Mouse (Mus musculus) MEL (cell line): ENCODE data around the gene Me3. TPM values are rescaled to one million over a fixed set of nuclear protein-coding genes. Genes with fewer than 3 reads are reported as not detected.

Experiments used
- DNase-seq: peaks from one replicate; pipeline ENCODE4 v3.0.0; 2011; ENCODE audit warnings: low read depth, low spot score
- H3K27ac ChIP-seq: 2 replicates; pipeline ENCODE4 v1.5.1; 2012; ENCODE audit warnings: low read depth, mild to moderate bottlenecking, control low read depth, low read length, moderate library complexity; ENCODE audit not compliant: control insufficient read depth
- H3K27me3 ChIP-seq, 2 experiments: fragments of 150-350 bp in 1 of 2; sonication (generic) in 1 of 2; 2 replicates each; pipeline ENCODE4 v1.6.1; 2012; ENCODE audit warnings: low read length in 2 of 2, mild to moderate bottlenecking in 2 of 2, improper control_type of control experiment in 1 of 2, moderate library complexity in 1 of 2; ENCODE audit not compliant: insufficient read depth in 2 of 2, control insufficient read depth in 1 of 2
- H3K36me3 ChIP-seq, 2 experiments: 2 replicates each; pipeline ENCODE4 v1.6.1; 2012 to 2014; ENCODE audit warnings: low read length in 2 of 2, improper control_type of control experiment in 1 of 2, inconsistent platforms in 1 of 2, mild to moderate bottlenecking in 1 of 2; ENCODE audit not compliant: insufficient read depth in 2 of 2, control insufficient read depth in 1 of 2
- H3K4me1 ChIP-seq, 2 experiments: fragments of 150-350 bp in 1 of 2; sonication (generic) in 1 of 2; 2 replicates each; pipeline ENCODE4 v1.6.1; 2012; ENCODE audit warnings: low read length in 2 of 2, improper control_type of control experiment in 1 of 2, mild to moderate bottlenecking in 1 of 2; ENCODE audit not compliant: insufficient read depth in 2 of 2, control insufficient read depth in 1 of 2
- H3K4me3 ChIP-seq, 2 experiments: fragments of 150-350 bp in 1 of 2; sonication (generic) in 1 of 2; 2 replicates each; pipeline ENCODE4 v1.5.1; 2012; ENCODE audit warnings: low read depth in 2 of 2, low read length in 2 of 2, mild to moderate bottlenecking in 2 of 2, moderate library complexity in 2 of 2, control low read depth in 1 of 2, improper control_type of control experiment in 1 of 2; ENCODE audit not compliant: control insufficient read depth in 1 of 2, insufficient read depth in 1 of 2
- H3K79me2 ChIP-seq: 2 replicates; pipeline ENCODE4 v1.6.1; 2012; ENCODE audit warnings: mild to moderate bottlenecking, low read length, moderate library complexity; ENCODE audit not compliant: control insufficient read depth, poor library complexity, insufficient read depth
- H3K9ac ChIP-seq: 2 replicates; pipeline ENCODE4 v1.6.1; 2012; ENCODE audit warnings: low read depth, mild to moderate bottlenecking, control low read depth, low read length, moderate library complexity; ENCODE audit not compliant: control insufficient read depth, poor library complexity, severe bottlenecking
- H3K9me3 ChIP-seq: fragments of 150-350 bp; sonication (generic); replicated peaks from 2 replicates; pipeline ENCODE4 v1.6.1; 2012; ENCODE audit warnings: mild to moderate bottlenecking, low read length, improper control_type of control experiment, moderate library complexity; ENCODE audit not compliant: insufficient read depth
- BHLHE40 ChIP-seq: IDR thresholded peaks from 2 replicates; pipeline ENCODE4 v1.6.1; 2012; ENCODE audit warnings: low read depth, mild to moderate bottlenecking, inconsistent platforms, low read length, improper control_type of control experiment, borderline replicate concordance
- CHD2 ChIP-seq: IDR thresholded peaks from 2 replicates; pipeline ENCODE4 v1.6.1; 2011; ENCODE audit warnings: low read length, improper control_type of control experiment
- CTCF ChIP-seq, 3 experiments: IDR thresholded peaks in 2 of 3; conservative IDR thresholded peaks in 1 of 3; 2 replicates each; pipeline ENCODE4 v1.5.1; 2011 to 2012; ENCODE audit warnings: low read length in 3 of 3, low read depth in 2 of 3, mild to moderate bottlenecking in 2 of 3, improper control_type of control experiment in 1 of 3, inconsistent platforms in 1 of 3, mixed read lengths in 1 of 3, moderate library complexity in 1 of 3; ENCODE audit not compliant: control insufficient read depth in 1 of 3, insufficient read depth in 1 of 3, poor library complexity in 1 of 3, severe bottlenecking in 1 of 3
- E2F4 ChIP-seq: IDR thresholded peaks from 2 replicates; pipeline ENCODE4 v1.6.1; 2011; ENCODE audit warnings: low read depth, low read length, improper control_type of control experiment, borderline replicate concordance
- ELF1 ChIP-seq: IDR thresholded peaks from 2 replicates; pipeline ENCODE4 v1.6.1; 2014; ENCODE audit warnings: low read depth, mild to moderate bottlenecking, inconsistent platforms, low read length, improper control_type of control experiment, moderate library complexity
- EP300 ChIP-seq, 2 experiments: IDR thresholded peaks; 2 replicates each; pipeline ENCODE4 v1.6.1; 2011; ENCODE audit warnings: improper control_type of control experiment in 2 of 2, low read length in 2 of 2, low read depth in 1 of 2, mild to moderate bottlenecking in 1 of 2
- HCFC1 ChIP-seq: IDR thresholded peaks from 2 replicates; pipeline ENCODE4 v1.6.1; 2012; ENCODE audit warnings: low read depth, mild to moderate bottlenecking, inconsistent platforms, low read length, improper control_type of control experiment, moderate library complexity
- KAT2A ChIP-seq: conservative IDR thresholded peaks from 2 replicates; pipeline ENCODE4 v1.6.1; 2012; ENCODE audit warnings: low read depth, low read length, improper control_type of control experiment, inconsistent platforms
- MAFK ChIP-seq: IDR thresholded peaks from 2 replicates; pipeline ENCODE4 v1.6.1; 2011; ENCODE audit warnings: low read depth, mild to moderate bottlenecking, low read length, improper control_type of control experiment, borderline replicate concordance
- MAZ ChIP-seq: IDR thresholded peaks from 2 replicates; pipeline ENCODE4 v1.6.1; 2012; ENCODE audit warnings: low read depth, mild to moderate bottlenecking, inconsistent platforms, low read length, improper control_type of control experiment
- MYB ChIP-seq: IDR thresholded peaks from 2 replicates; pipeline ENCODE4 v1.6.1; 2011; ENCODE audit warnings: mild to moderate bottlenecking, low read depth, low read length, improper control_type of control experiment
- MYC ChIP-seq: IDR thresholded peaks from 2 replicates; pipeline ENCODE4 v1.6.1; 2011; ENCODE audit warnings: low read depth, mild to moderate bottlenecking, low read length, improper control_type of control experiment, moderate library complexity
- NELFE ChIP-seq: IDR thresholded peaks from 2 replicates; pipeline ENCODE4 v1.6.1; 2011; ENCODE audit warnings: low read depth, low read length, improper control_type of control experiment
- NRF1 ChIP-seq: IDR thresholded peaks from 2 replicates; pipeline ENCODE4 v1.6.1; 2014; ENCODE audit warnings: low read depth, mild to moderate bottlenecking, inconsistent platforms, low read length, improper control_type of control experiment, moderate library complexity; ENCODE audit not compliant: poor library complexity, insufficient read depth, severe bottlenecking
- POLR2A ChIP-seq, 2 experiments: IDR thresholded peaks; 2 replicates each; pipeline ENCODE4 v1.6.1; 2011 to 2012; ENCODE audit warnings: low read length in 2 of 2, mild to moderate bottlenecking in 2 of 2, control low read depth in 1 of 2, improper control_type of control experiment in 1 of 2, low read depth in 1 of 2, moderate library complexity in 1 of 2; ENCODE audit not compliant: control insufficient read depth in 1 of 2, insufficient read depth in 1 of 2, poor library complexity in 1 of 2
- POLR2AphosphoS5 ChIP-seq: IDR thresholded peaks from 2 replicates; pipeline ENCODE4 v1.6.1; 2012; ENCODE audit warnings: low read depth, borderline replicate concordance, mild to moderate bottlenecking, inconsistent platforms, low read length, moderate library complexity, mixed read lengths
- RCOR1 ChIP-seq: IDR thresholded peaks from 2 replicates; pipeline ENCODE4 v1.6.1; 2012; ENCODE audit warnings: low read depth, mild to moderate bottlenecking, inconsistent platforms, low read length, improper control_type of control experiment
- SIN3A ChIP-seq: IDR thresholded peaks from 2 replicates; pipeline ENCODE4 v1.6.1; 2012; ENCODE audit warnings: low read length, improper control_type of control experiment, inconsistent platforms
- SMC3 ChIP-seq: IDR thresholded peaks from 2 replicates; pipeline ENCODE4 v1.6.1; 2011; ENCODE audit warnings: low read depth, low read length, improper control_type of control experiment
- TBP ChIP-seq: IDR thresholded peaks from 2 replicates; pipeline ENCODE4 v1.8.0; 2011; ENCODE audit warnings: low read depth, low read length, improper control_type of control experiment
- USF2 ChIP-seq, 2 experiments: IDR thresholded peaks; 2 replicates each; pipeline ENCODE4 v1.6.1; 2011 to 2012; ENCODE audit warnings: improper control_type of control experiment in 2 of 2, low read length in 2 of 2, borderline replicate concordance in 1 of 2, inconsistent platforms in 1 of 2, low read depth in 1 of 2, mild to moderate bottlenecking in 1 of 2; ENCODE audit not compliant: insufficient read depth in 1 of 2
- ZC3H11A ChIP-seq: IDR thresholded peaks from 2 replicates; pipeline ENCODE4 v1.6.1; 2012; ENCODE audit warnings: low read depth, mild to moderate bottlenecking, inconsistent platforms, low read length, improper control_type of control experiment
- ZNF384 ChIP-seq: IDR thresholded peaks from 2 replicates; pipeline ENCODE4 v1.6.1; 2012; ENCODE audit warnings: low read depth, mild to moderate bottlenecking, inconsistent platforms, low read length, improper control_type of control experiment
- polyA plus RNA-seq, 2 experiments: library from polyadenylated mRNA; stranded (reverse) in 1 of 2; unstranded in 1 of 2; fragments of >175 nt in 1 of 2; fragments of >200 nt in 1 of 2; gene quantifications; 2 replicates each; pipeline versions ENCODE4 v1.2.1 to v1.2.4; 2012; ENCODE audit warnings: low replicate concordance in 2 of 2, low read depth in 1 of 2; ENCODE audit not compliant: insufficient read length in 2 of 2, insufficient read depth in 1 of 2, missing spikeins in 1 of 2
- total RNA-seq: library from RNA; depleted of rRNA; stranded (reverse); fragments of 300-350 nt; gene quantifications from 2 replicates; pipeline ENCODE4 v1.2.3, GENCODE M21; 2012

Gene Me3
- total and polyA plus RNA-seq, 3 experiments = 0.35 TPM; not detected in 2

DNA sequence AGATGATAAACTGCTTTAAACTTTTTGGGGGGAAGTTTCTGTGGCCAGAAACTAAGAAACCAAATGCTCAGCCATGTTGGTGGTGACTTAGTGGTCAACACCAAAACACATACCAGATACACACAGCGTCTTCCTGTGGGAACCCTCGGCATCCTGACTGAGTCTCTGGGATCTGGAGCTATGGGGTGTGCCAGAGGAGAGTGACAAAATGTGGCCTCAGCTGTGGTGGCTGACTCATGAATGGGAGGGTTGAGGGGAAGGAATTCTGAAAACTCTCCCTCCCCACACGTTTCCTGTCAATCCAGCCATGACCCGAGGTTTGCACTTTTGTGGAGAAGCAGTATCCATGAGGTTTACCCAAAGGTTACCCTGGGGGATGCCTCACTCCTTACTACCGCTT lies 32.0 kb downstream of the Me3 start:
- Histone ChIP-seq H3K9ac (no peak overlapping the region), H3K27me3 (no peaks in the 10 kb centered on the region), H3K9me3 (no peaks in the 10 kb centered on the region), H3K4me1 (no peaks in the 10 kb centered on the region), H3K4me3 (no peak overlapping the region), H3K36me3 (no peaks in the 10 kb centered on the region), H3K79me2 (no peaks in the 10 kb centered on the region), H3K27ac (no peak overlapping the region)
- no peak for DNase-seq
- TF ChIP-seq MYC (no peak), MAFK (no peak), POLR2AphosphoS5 (no peak), E2F4 (no peak), KAT2A (no peak), BHLHE40 (no peak), POLR2A (IDR thresholded peaks at IDR 0.05; ENCODE audit: control insufficient read depth in 1 of 2, insufficient read depth in 1 of 2, low read depth in 1 of 2, low read length in 2 of 2, poor library complexity in 1 of 2) (no peak), HCFC1 (no peak), RCOR1 (no peak), ZNF384 (no peak), ZC3H11A (no peak), CHD2 (no peak), CTCF (IDR thresholded peaks at IDR 0.05 in 2 of 3, conservative IDR thresholded peaks at IDR 0.05 in 1 of 3; ENCODE audit: control insufficient read depth in 1 of 3, insufficient read depth in 1 of 3, low read depth in 2 of 3, low read length in 3 of 3, poor library complexity in 1 of 3, severe bottlenecking in 1 of 3) (no peak), MYB (no peak)

DNA sequence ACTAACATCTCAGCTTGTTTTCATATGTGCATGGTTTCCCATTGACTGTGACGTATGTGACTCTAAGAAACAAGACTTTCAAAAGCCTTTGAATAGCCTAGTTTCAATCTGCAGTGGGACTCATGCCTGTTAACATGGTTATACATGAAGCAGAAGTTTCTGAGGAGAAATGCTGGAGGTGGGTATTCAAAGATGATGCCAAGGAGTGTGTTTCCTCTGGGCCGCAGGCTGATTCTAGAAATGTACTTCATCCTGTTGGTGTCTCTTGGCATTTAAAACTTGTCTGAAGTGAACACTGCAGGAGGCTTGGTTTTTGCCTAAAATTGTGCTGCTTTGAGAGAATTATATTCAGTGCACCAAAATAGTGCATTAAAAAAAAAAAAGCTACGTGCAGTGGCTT lies 34.2 kb downstream of the Me3 start:
- no peak overlapping the region for H3K4me3 ChIP-seq
- H3K27ac ChIP-seq = no peak overlapping the region
- no peak for DNase-seq
- H3K36me3 ChIP-seq = no peaks in the 10 kb centered on the region
- no peaks in the 10 kb centered on the region for H3K27me3 ChIP-seq
- no peaks in the 10 kb centered on the region for H3K4me1 ChIP-seq
- no peaks in the 10 kb centered on the region for H3K79me2 ChIP-seq
- TF ChIP-seq USF2 (IDR thresholded peaks at IDR 0.05; ENCODE audit: borderline replicate concordance in 1 of 2, insufficient read depth in 1 of 2, low read depth in 1 of 2, low read length in 2 of 2) = no peak
- TF ChIP-seq HCFC1 = no peak
- no peak for TF ChIP-seq MAFK
- no peak for TF ChIP-seq ELF1
- TF ChIP-seq SIN3A = no peak
- no peak for TF ChIP-seq ZC3H11A
- no peak for TF ChIP-seq E2F4
- TF ChIP-seq MAZ = no peak
- no peak for TF ChIP-seq EP300 (IDR thresholded peaks at IDR 0.05; ENCODE audit: low read depth in 1 of 2, low read length in 2 of 2)
- no peak for TF ChIP-seq NRF1
- TF ChIP-seq NELFE = no peak
- TF ChIP-seq MYB = no peak
- TF ChIP-seq SMC3 = no peak
- no peak for TF ChIP-seq POLR2A (IDR thresholded peaks at IDR 0.05; ENCODE audit: control insufficient read depth in 1 of 2, insufficient read depth in 1 of 2, low read depth in 1 of 2, low read length in 2 of 2, poor library complexity in 1 of 2)
- TF ChIP-seq TBP = no peak
- no peak overlapping the region for H3K9ac ChIP-seq
- H3K9me3 ChIP-seq = no peaks in the 10 kb centered on the region
